Mouse (Mus musculus): Measurements from ENCODE around the gene Cnot6. TPM values are rescaled to one million over a fixed set of nuclear protein-coding genes. Genes with fewer than 3 reads are reported as not detected.
A peak's percentile ranks its signal among the peaks of the same experiment; 100 is the strongest.

Cnot6 gene
- polyA plus RNA-seq, 1 experiment from 2014 or later: 58.3 TPM

GRCm38 (mm10) chr11:49636449-49636848 lies 76.1 kb downstream of the Cnot6 start:
- H3K4me1 ChIP-seq: peaks cover 22% of the 10 kb centered on the region
- peaks cover 70% of the 10 kb centered on the region for H3K27me3 ChIP-seq (ENCODE audit: low read depth, poor library complexity, severe bottlenecking)
- DNase-seq (ENCODE audit: low spot score): peak; percentile 51
- 4% methylated on average over 11 of the region's 11 CpGs for WGBS
- no peaks in the 10 kb centered on the region for H3K36me3 ChIP-seq
- peak overlapping the region; percentile 24 for H3K4me3 ChIP-seq
- no peaks in the 10 kb centered on the region for H3K9me3 ChIP-seq (replicated peaks)
- H3K27ac ChIP-seq (replicated peaks): no peak overlapping the region

- Histone ChIP-seq H3K27ac (replicated peaks) (no peak overlapping the region), H3K4me3 (no peak overlapping the region), H3K36me3 (no peaks in the 10 kb centered on the region), H3K4me1 (peaks cover 22% of the 10 kb centered on the region), H3K27me3 (ENCODE audit: low read depth, poor library complexity, severe bottlenecking) (peaks cover 71% of the 10 kb centered on the region), H3K9me3 (replicated peaks) (no peaks in the 10 kb centered on the region)
- DNase-seq (ENCODE audit: low spot score): no peak
- WGBS: 78% methylated on average over 6 of the region's 6 CpGs
Measured at GRCm38 (mm10) chr11:49635671-49636070, 76.9 kb downstream of the Cnot6 start.

DNA sequence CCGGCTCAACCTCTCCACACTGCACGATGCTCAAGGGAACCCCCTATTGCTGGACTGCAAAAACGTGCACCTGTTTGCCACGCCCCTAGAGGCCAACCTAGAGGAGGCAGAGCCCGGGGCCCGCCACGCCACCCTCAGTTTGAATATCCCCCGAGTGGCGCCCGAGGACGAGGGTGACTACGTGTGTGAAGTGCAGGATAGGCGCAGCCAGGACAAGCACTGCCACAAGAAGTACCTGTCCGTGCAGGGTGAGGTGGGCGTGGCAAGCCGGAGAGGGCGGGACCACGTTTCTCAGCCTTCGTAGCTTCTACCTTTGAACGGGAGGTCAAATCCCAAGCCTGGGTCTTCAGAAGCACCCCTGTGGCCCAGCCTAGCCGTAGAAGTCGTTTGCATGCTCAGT lies 78.4 kb downstream of the Cnot6 start:
- no peak for DNase-seq (ENCODE audit: low spot score)
- Histone ChIP-seq H3K27me3 (ENCODE audit: low read depth, poor library complexity, severe bottlenecking) (peaks cover 76% of the 10 kb centered on the region), H3K4me3 (peak overlapping the region; percentile 19; the same call in 1 of the 2 replicates), H3K27ac (replicated peaks) (no peak overlapping the region), H3K36me3 (no peaks in the 10 kb centered on the region), H3K4me1 (peaks cover 22% of the 10 kb centered on the region), H3K9me3 (replicated peaks) (no peaks in the 10 kb centered on the region)
- WGBS: 7% methylated on average over 22 of the region's 22 CpGs

DNA sequence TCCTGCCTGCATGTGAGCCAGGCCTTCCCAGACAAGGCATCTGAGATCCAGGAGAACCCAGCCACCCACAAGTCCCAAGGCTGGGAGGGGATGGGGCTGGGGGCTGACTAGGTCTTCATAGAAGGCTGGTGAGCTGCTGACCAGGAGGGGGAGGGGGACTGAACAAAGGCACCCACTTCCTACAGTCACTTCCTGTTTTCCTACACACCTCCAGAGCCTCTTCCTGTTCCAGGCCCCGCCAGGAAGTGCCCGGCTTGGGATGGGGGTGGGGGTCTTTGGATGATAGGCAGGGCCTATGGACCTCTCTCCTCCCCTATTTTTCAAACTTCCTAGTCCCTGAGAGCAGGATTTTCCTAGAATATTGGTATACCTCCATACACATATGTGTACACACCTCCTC lies 80.3 kb downstream of the Cnot6 start:
- Histone ChIP-seq H3K4me1 (peaks cover 22% of the 10 kb centered on the region), H3K36me3 (no peaks in the 10 kb centered on the region), H3K27me3 (ENCODE audit: low read depth, poor library complexity, severe bottlenecking) (peaks cover 65% of the 10 kb centered on the region), H3K4me3 (no peak overlapping the region), H3K9me3 (replicated peaks) (no peaks in the 10 kb centered on the region), H3K27ac (replicated peaks) (no peak overlapping the region)
- no peak for DNase-seq (ENCODE audit: low spot score)
- whole genome bisulfite sequencing: 87% methylated on average over 2 of the region's 2 CpGs

DNA sequence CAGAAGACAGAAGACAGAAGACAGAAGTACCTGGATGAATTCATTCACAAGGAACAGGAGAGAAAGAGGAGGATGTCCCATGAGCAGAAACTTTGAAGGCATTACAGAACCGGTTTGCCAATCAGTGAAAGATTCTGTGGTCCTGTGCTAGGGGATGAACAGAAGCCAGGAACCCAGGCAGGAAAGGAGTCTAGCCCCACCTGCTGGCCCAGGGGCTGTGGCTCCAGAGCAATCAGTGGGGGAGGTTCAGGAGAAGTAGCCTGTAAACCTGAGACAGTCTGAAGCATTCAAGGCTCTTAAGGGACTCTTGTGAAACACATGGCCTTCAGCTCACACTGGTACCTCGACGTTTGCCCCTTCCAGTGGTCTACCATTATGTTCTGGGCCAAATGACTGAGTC lies 81.4 kb downstream of the Cnot6 start:
- no peaks in the 10 kb centered on the region for H3K9me3 ChIP-seq (replicated peaks)
- peaks cover 15% of the 10 kb centered on the region for H3K4me1 ChIP-seq
- no peak overlapping the region for H3K27ac ChIP-seq (replicated peaks)
- no peaks in the 10 kb centered on the region for H3K36me3 ChIP-seq
- DNase-seq (ENCODE audit: low spot score): no peak
- H3K27me3 ChIP-seq (ENCODE audit: low read depth, poor library complexity, severe bottlenecking): peaks cover 54% of the 10 kb centered on the region
- H3K4me3 ChIP-seq: no peak overlapping the region
- 47% methylated on average over 3 of the region's 3 CpGs for WGBS

- peaks cover 7% of the 10 kb centered on the region; the same call in 1 of the 2 replicates for H3K4me1 ChIP-seq
- no peak overlapping the region for H3K27ac ChIP-seq (replicated peaks)
- no peak overlapping the region for H3K4me3 ChIP-seq
- WGBS: 76% methylated on average over 8 of the region's 8 CpGs
- no peaks in the 10 kb centered on the region for H3K9me3 ChIP-seq (replicated peaks)
- H3K36me3 ChIP-seq: no peaks in the 10 kb centered on the region
- DNase-seq (ENCODE audit: low spot score): no peak
- peaks cover 10% of the 10 kb centered on the region; the same call in 1 of the 2 replicates for H3K27me3 ChIP-seq (ENCODE audit: low read depth, poor library complexity, severe bottlenecking)
Measured at GRCm38 (mm10) chr11:49626748-49627147, 85.8 kb downstream of the Cnot6 start.

DNA sequence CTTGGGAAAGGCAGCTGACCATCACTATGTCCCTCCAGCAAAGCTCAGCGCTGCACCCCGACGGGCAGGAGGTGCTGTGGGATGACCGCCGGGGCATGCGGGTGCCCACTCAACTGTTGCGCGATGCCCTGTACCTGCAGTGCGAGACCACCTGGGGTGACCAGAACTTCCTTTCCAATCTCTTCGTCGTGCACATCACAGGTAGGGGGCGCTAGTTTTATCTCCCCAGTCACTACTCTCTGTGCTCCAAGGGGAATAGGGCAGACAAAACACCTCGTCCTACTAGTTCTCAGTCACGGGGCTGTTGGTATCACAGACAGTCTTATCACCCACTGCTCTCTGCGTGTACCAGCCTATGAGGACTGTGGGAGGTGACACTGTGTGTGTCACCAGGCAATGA lies 86.7 kb downstream of the Cnot6 start:
- no peak for DNase-seq (ENCODE audit: low spot score)
- WGBS: 57% methylated on average over 15 of the region's 15 CpGs
- Histone ChIP-seq H3K27me3 (ENCODE audit: low read depth, poor library complexity, severe bottlenecking) (0 out of 2 replicates have a peak, but pooled peaks cover 6% of the 10 kb centered on the region), H3K4me1 (peaks cover 7% of the 10 kb centered on the region; the same call in 1 of the 2 replicates), H3K36me3 (no peaks in the 10 kb centered on the region), H3K9me3 (replicated peaks) (no peaks in the 10 kb centered on the region), H3K4me3 (no peak overlapping the region), H3K27ac (replicated peaks) (no peak overlapping the region)

GRCm38 (mm10) chr11:49624156-49624555 lies 88.4 kb downstream of the Cnot6 start:
- WGBS: 87% methylated on average over 3 of the region's 3 CpGs
- Histone ChIP-seq H3K9me3 (replicated peaks) (no peaks in the 10 kb centered on the region), H3K4me1 (peaks cover 7% of the 10 kb centered on the region; the same call in 1 of the 2 replicates), H3K36me3 (no peaks in the 10 kb centered on the region), H3K4me3 (no peak overlapping the region), H3K27ac (replicated peaks) (no peak overlapping the region), H3K27me3 (ENCODE audit: low read depth, poor library complexity, severe bottlenecking) (no peaks in the 10 kb centered on the region)
- no peak for DNase-seq (ENCODE audit: low spot score)

GRCm38 (mm10) chr11:49621953-49622352 lies 90.6 kb downstream of the Cnot6 start:
- WGBS: 87% methylated on average over 5 of the region's 5 CpGs
- no peaks in the 10 kb centered on the region for H3K36me3 ChIP-seq

More at GRCm38 (mm10) chr11:49621953-49622352, 90.6 kb downstream of the Cnot6 start:
- H3K9me3 ChIP-seq (replicated peaks): no peaks in the 10 kb centered on the region
- DNase-seq (ENCODE audit: low spot score): no peak
- H3K27me3 ChIP-seq (ENCODE audit: low read depth, poor library complexity, severe bottlenecking): no peaks in the 10 kb centered on the region
- no peak overlapping the region for H3K27ac ChIP-seq (replicated peaks)
- no peak overlapping the region for H3K4me3 ChIP-seq
- peaks cover 7% of the 10 kb centered on the region; the same call in 1 of the 2 replicates for H3K4me1 ChIP-seq

Other genes starting within 250 kb of the Cnot6 start
- gene Olfr1386, start 247.7 kb downstream of the Cnot6 start, polyA plus RNA-seq (2016; fragmentation: Nextera tagmentation; extraction: Ambion mirVana): not detected in 2 replicates
- not detected in 2 replicates for gene Olfr1385, start 223.7 kb downstream of the Cnot6 start, polyA plus RNA-seq (2016; fragmentation: Nextera tagmentation; extraction: Ambion mirVana)
- gene Olfr1384, start 206.0 kb downstream of the Cnot6 start, polyA plus RNA-seq (2016; fragmentation: Nextera tagmentation; extraction: Ambion mirVana): not detected in 2 replicates
- gene Olfr1383, start 193.1 kb downstream of the Cnot6 start, polyA plus RNA-seq (2016; fragmentation: Nextera tagmentation; extraction: Ambion mirVana): not detected in 2 replicates
- gene Olfr1382, start 184.5 kb downstream of the Cnot6 start, polyA plus RNA-seq (2016; fragmentation: Nextera tagmentation; extraction: Ambion mirVana): not detected in 2 replicates
- not detected in 2 replicates for gene Olfr1381, start 169.3 kb downstream of the Cnot6 start, polyA plus RNA-seq (2016; fragmentation: Nextera tagmentation; extraction: Ambion mirVana)
- not detected in 2 replicates for gene Olfr1380, start 155.8 kb downstream of the Cnot6 start, polyA plus RNA-seq (2016; fragmentation: Nextera tagmentation; extraction: Ambion mirVana)
- 3.8 TPM in 2 replicates for gene Flt4, start 103.5 kb downstream of the Cnot6 start, polyA plus RNA-seq (2016; fragmentation: Nextera tagmentation; extraction: Ambion mirVana)
- gene Scgb3a1, start 49.1 kb downstream of the Cnot6 start, polyA plus RNA-seq (2016; fragmentation: Nextera tagmentation; extraction: Ambion mirVana): not detected in 2 replicates
- 13.9 and 16.7 TPM in 2 replicates for gene Gfpt2, start 81.5 kb upstream of the Cnot6 start, polyA plus RNA-seq (2016; fragmentation: Nextera tagmentation; extraction: Ambion mirVana)
- gene Mapk9, start 134.0 kb upstream of the Cnot6 start, polyA plus RNA-seq (2016; fragmentation: Nextera tagmentation; extraction: Ambion mirVana): 22.2 and 29.7 TPM in 2 replicates
- 0.23 and 0.29 TPM in 2 replicates for gene Rasgef1c, start 189.1 kb upstream of the Cnot6 start, polyA plus RNA-seq (2016; fragmentation: Nextera tagmentation; extraction: Ambion mirVana)

Data from midbrain, embryonic 10.5 days (tissue).